Mouse (Mus musculus): ENCODE data around the gene Dlat.

Dlat gene

GRCm38 (mm10) chr9:50659392-50660217 is at the start of gene Dlat:
Gene Dlat (minus strand): TSS chr9:50659780.
- in situ Hi-C loops (cut with MboI; ENCODE audit: unreplicated experiment in 2 of 2), result loop anchor here (5.0 kb wide), 2 partner anchors 57 to 137 kb away; partner anchors contain the start of genes Sdhd (in 2 of the 2) and Timm8b (in 2 of the 2)

- in situ Hi-C loops (cut with MboI; ENCODE audit: unreplicated experiment in 2 of 2), result loop anchor here in 1 of 2 experiments (5.0 to 25.0 kb wide), 2 partner anchors 53 to 1203 kb away; no protein-coding TSS in a partner anchor
These were observed 49.5 kb upstream of the Dlat start for GRCm38 (mm10) chr9:50709108-50709507.

GRCm38 (mm10) chr9:50704907-50705306 is 45.3 kb upstream of the Dlat start:
- in situ Hi-C loops (cut with MboI; ENCODE audit: unreplicated experiment in 2 of 2), result loop anchor here in 1 of 2 experiments (5.0 to 25.0 kb wide), 2 partner anchors 57 to 1207 kb away; no protein-coding TSS in a partner anchor

DNA sequence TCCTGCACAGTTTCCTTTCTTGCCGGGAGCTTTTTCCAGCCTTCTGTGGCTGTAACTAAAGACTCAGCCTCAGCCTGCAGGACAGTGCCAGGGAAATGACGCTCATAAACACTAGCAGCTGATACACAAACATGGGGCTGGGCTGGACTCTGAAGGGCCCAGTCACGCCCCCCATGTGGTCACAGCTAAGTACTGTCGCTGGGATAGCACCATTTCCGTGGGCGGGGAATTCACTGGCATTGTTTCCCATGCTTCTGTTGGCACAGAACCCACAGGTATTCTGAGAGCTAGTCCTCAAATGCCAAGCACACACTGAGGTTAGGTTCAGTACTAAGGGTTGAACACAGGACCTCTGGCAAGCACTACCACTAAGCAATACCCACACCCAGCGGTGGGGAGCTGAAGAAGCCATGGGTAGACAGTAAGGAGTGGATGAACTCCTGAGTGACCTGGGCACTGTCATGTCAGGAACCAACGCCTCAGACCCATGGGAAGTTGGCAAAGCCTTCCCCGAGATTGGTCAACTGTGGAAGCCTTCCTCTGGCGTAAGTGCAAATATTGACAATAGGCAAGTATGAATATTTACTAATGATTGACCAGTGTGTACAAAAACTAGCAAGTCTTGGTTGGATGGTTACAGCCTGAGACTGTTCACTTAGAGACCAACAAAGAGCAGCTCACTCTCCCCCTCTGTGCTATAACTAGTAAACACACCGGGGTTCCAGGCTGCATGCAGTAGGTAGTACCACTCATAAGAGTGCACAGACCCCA is 41.5 kb upstream of the Dlat start:
- in situ Hi-C loops (cut with MboI; ENCODE audit: unreplicated experiment in 2 of 2), result loop anchor here in 1 of 2 experiments (25.0 kb wide), 1 partner anchor 1211 kb away; no protein-coding TSS in a partner anchor

GRCm38 (mm10) chr9:50698418-50699409 is 39.1 kb upstream of the Dlat start:
- in situ Hi-C loops (cut with MboI; ENCODE audit: unreplicated experiment in 2 of 2), result no loop called here

DNA sequence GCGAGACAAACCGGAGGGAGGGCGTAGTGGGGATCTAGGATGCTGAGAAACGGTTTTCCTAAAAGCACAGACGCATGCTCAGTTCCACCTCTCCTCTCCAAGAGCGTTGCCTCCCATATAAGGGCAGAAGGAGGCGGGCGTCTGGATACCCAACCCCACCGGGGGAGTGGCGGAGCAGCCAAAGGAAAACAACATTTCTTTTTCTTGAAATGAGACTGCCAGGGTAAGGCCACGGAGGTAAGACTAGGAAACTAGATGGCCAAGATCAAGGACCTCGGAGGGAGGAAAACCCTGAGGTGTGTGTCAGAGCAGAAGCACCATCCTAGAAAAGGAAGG is 38.1 kb upstream of the Dlat start:
- in situ Hi-C loops (cut with MboI; ENCODE audit: unreplicated experiment in 2 of 2), result no loop called here

DNA sequence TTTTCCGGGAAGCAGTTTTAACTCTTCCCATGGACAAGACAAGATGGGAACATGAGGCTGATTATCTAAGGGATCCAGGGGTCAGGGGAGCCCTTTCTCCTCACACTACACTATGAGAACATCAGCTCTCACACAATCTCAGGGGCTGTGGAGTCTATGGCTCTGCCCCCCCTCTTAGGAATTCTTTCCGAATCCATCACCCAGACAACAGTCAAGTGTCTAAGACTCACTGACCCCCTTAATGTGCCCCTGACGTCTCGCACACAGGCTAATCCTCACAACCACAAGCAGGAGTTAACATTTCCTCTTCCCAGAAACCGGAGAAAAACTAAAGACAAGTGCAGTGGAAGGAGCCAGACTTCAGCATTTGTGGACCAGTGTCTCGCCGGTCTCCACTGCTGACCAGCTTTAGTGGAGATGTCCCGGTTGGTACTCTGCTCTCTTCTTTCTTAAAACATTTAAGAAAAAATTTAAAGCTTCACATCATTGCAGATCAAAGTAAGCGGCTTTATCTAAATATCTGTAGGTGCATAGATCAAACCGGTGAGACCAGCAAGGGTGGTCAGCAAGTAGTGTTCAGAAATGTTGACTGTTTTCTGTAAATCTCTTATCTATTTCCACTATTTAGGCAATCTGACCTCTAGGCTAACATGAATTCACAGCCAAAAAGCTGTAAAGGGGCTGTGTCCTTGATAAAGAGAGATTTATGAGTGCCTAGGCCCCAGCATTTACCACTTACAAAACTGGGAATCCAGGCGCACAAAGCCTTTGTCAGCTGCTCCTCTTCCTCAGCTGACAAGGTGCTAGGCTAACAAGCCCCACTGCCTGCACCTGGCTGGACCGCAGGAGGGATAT is 37.5 kb upstream of the Dlat start:
- in situ Hi-C loops (cut with MboI; ENCODE audit: unreplicated experiment in 2 of 2), result no loop called here

DNA sequence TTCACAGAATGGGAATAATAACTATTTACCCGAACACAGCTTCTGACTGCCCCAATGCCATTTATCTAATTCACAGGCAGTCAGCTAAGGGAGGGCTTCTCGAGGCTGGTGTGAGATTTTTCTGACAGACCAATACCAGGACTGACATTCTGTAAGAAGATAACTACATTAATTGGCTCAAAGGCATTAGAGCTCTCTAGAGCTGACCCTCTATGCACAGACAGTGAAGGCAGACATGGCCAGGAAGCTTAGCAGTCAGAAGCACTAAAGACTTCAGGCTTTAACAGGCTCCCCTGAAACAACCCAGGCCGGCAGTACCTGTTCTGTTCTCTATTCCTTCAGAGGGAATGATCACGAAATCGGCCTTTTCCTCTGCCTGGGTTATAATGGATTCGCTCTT is 35.6 kb upstream of the Dlat start:
- in situ Hi-C loops (cut with MboI; ENCODE audit: unreplicated experiment in 2 of 2), result no loop called here

DNA sequence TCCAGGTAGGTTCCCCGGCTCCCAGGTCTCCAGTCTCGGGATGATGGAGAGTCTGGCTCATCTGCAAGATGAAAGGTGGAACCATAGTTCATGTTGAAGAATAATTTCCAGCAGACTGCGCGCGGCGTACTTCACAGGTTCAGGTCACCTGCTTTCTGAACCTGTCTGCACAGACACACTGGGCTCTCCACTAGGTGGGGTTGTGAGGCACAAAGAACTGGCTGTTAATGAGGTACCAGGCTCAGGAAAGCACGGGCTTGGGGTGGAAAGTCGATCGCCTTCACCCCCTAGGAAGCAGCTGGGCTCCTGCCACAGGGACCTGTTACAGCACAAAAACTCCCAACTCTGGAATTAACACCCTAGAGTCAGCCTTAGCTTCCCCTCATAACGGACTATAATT is 34.1 kb upstream of the Dlat start:
- in situ Hi-C loops (cut with MboI; ENCODE audit: unreplicated experiment in 2 of 2), result no loop called here

DNA sequence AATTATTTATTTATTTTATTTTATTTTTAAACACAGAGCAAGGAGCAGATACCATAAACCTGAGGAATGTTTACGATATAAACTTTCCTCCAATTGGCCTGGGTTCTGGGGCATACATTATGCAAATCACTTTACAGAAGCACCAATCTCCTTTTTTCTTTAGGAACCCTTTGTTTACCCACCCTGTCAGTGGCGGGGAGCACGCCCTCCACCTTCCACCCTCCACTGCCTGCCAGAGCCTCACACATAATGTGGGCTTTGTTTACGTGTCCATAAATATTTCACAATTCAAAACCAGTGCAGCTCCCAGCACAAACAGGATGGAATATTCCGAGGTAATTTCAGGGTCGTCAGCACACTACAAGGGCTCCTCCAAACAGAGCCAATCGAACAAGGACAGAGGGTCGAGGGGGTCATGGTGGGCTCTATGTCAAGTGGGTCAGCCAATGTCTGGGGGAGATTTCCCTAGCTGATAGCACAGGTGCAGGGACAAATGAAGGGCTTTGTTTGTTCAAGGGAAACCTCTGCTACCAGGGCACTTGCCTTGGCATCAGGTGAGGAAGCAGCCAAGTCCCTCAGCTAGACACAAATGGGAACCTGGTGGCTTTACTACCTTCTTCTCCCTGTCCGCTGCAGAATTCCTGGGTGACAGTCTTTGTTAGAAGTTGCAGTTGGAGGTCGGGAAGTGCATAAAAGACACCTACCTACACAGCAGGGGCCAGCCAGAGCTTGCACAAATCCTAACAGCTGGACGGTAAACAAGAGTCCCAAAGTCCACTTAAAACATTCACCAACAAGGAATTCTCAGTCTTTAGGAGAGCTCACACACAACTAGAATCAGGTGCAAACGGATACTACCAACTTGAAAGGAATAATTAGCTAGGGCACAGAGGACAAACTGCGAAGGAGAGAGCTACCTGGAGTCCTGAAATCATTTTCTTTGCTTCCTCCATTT is 33.3 kb upstream of the Dlat start:
- in situ Hi-C loops (cut with MboI; ENCODE audit: unreplicated experiment in 2 of 2), result no loop called here

- in situ Hi-C loops (cut with MboI; ENCODE audit: unreplicated experiment in 2 of 2), result no loop called here
These were observed 27.5 kb upstream of the Dlat start for GRCm38 (mm10) chr9:50686866-50687652.

GRCm38 (mm10) chr9:50681727-50682126 is 22.1 kb upstream of the Dlat start:
- in situ Hi-C loops (cut with MboI; ENCODE audit: unreplicated experiment in 2 of 2), result no loop called here

GRCm38 (mm10) chr9:50679406-50679805 is 19.8 kb upstream of the Dlat start:
- in situ Hi-C loops (cut with MboI; ENCODE audit: unreplicated experiment in 2 of 2), result loop anchor here in 1 of 2 experiments (10.0 kb wide), 1 partner anchor 1185 kb away; no protein-coding TSS in a partner anchor

- in situ Hi-C loops (cut with MboI; ENCODE audit: unreplicated experiment in 2 of 2), result loop anchor here (5.0 to 10.0 kb wide), 3 partner anchors 152 to 1180 kb away; no protein-coding TSS in a partner anchor
These were observed 15.2 kb upstream of the Dlat start for GRCm38 (mm10) chr9:50674771-50675170.

DNA sequence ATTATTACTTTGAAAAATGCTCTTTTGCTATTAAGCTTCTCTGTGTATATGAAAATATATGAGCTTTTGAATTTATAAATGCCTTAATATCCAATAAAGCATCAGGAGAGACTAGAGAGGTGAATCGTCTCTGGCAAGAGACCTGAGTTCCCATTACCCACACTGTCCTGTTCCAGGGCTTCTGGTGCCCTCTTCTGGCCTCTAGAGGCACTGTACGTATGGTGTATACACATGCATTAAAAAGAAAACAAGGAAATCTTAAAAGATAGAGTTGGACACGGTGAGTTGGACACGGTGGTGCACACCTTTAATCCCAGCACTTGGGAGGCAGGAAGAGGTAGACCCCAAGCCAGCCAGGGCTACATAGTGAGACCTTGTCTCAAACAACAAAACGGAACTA is 11.1 kb upstream of the Dlat start:
- in situ Hi-C loops (cut with MboI; ENCODE audit: unreplicated experiment in 2 of 2), result loop anchor here (5.0 to 10.0 kb wide), 3 partner anchors 148 to 1176 kb away; no protein-coding TSS in a partner anchor

DNA sequence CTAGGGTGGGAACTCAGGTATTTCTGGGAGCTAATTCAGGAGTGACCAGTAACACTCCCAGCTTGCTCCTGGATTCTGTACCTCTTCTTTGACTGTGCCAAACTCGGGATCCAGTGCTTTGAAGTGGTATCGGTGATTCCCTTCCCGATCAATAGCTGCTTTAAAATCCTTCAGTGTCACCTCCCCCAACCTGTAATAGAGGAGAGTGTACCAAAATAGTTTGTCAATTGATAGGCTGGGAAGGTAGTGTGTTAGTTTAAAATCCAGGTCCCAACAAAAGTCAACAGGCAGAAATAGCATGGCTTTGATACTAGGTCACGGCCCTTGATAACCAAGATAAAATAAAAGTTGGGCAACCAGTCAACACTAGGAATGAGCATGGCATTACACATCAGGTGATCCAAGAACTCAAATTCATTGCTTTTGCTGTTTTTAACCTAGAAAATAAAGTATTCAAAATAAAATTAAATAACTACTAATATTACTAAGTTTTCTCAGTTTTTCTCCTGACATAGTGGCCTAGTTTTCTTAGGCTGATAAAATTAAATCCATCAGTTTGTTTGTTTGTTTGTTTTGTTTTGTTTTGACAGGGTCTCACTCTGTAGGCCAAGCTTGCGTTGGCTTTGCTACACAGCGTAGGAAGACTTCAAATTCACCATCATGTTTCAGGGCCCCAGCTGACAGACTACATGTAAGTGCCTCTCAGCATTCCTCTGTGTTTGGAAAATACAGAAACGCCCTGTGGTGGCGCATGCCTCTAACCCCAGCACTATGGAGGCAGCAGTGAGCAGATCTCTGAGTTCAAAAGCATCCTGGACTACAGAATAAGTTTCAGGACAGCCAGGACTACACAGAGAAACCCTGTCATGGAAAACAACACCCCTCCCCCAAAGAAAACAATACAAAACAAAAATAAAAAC is 8.3 kb upstream of the Dlat start:
- in situ Hi-C loops (cut with MboI; ENCODE audit: unreplicated experiment in 2 of 2), result no loop called here
